In the genomic region with DNA sequence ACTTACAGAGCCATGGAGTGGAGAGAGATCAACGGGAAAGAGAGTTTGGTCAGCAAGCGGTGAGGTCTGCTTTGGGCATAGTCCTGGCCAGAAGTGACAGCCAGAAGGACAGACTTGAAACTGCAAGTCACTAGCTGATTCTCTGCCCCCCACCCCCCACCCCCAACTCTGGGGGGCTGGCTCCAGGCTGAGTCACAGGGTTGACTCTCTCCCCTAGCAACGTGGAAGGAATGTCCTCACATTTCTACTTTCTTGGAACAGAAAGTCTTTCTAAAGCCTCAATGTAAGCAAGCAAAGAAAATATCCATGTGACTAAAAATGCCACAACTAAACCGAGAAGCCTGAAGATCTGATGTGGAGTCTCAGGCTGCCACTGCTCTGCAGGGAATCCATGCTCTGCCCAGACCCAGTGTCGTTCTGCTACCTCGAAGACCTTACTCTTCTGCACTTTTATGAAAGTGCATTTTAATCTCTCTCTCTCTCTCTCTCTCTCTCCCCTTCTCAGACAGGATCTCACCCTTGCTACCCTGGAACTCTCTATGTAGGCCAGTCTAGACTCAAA, we compare ENCODE assay signal across 12 mouse cellular contexts. TPM values are rescaled to one million over a fixed set of nuclear protein-coding genes. Genes with fewer than 3 reads are reported as not detected.
DNase-seq lines count a peak whose midpoint lies in the region; ATAC-seq and TF ChIP-seq lines count a peak whose summit lies in the region.
"Had no signal": no experiment of that assay in that cellular context is flagged by ENCODE, and none has a peak within 500 bp of the region (broad histone marks: within the 10 kb centered on the region; RNA-seq: fewer than 3 reads in every experiment).

No protein-coding gene starts in this region.

- no peak overlapping the region for H3K4me2 ChIP-seq in embryonic facial prominence, embryonic 15.5 days (replicated peaks)
- H3K4me2 ChIP-seq in liver, embryonic 14.5 days (ENCODE audit: low read depth): no peak overlapping the region
- H3K4me2 ChIP-seq: lung, embryonic 14.5 days; neural tube, embryonic 13.5 days had no signal

- DNase-seq in layer of hippocampus, adult 2 months (ENCODE audit: low spot score in 2 of 2): no peak
- DNase-seq in layer of hippocampus, postnatal 25 days (ENCODE audit: extremely low spot score in 1 of 2, low spot score in 1 of 2): no peak
- DNase-seq in NIH3T3 (ENCODE audit: low read depth): peak; percentile 51
- no peak for DNase-seq in liver, embryonic 14.5 days (ENCODE audit: low read depth in 3 of 3, low spot score in 3 of 3)
- DNase-seq in cerebellum, adult 18-20 months: no peak
- DNase-seq in natural killer cell, adult 2 months (ENCODE audit: low spot score in 2 of 2): no peak
- DNase-seq in retina, embryonic 14.5 days (ENCODE audit: low spot score): no peak
- DNase-seq: heart, adult 11 months; kidney, postnatal 10 days; lung, embryonic 14.5 days had no signal

- WGBS in embryonic facial prominence, embryonic 15.5 days: 53% methylated on average over 6 of the region's 6 CpGs
- 41% methylated on average over 6 of the region's 6 CpGs for WGBS in liver, embryonic 14.5 days (ENCODE audit: insufficient replicate concordance)

- no peaks in the 10 kb centered on the region for H3K36me3 ChIP-seq in embryonic facial prominence, embryonic 15.5 days
- H3K36me3 ChIP-seq in liver, embryonic 14.5 days (replicated peaks; ENCODE audit: control insufficient read depth, insufficient read depth, low read depth): peaks cover 2% of the 10 kb centered on the region
- H3K36me3 ChIP-seq: neural tube, embryonic 13.5 days had no signal

- H3K9ac ChIP-seq in embryonic facial prominence, embryonic 15.5 days: no peak overlapping the region
- peak overlapping the region; percentile 42 for H3K9ac ChIP-seq in liver, embryonic 14.5 days (replicated peaks)
- H3K9ac ChIP-seq: lung, embryonic 14.5 days; neural tube, embryonic 13.5 days had no signal

- H3K9me3 ChIP-seq in embryonic facial prominence, embryonic 15.5 days (replicated peaks): no peaks in the 10 kb centered on the region
- no peaks in the 10 kb centered on the region for H3K9me3 ChIP-seq in liver, embryonic 14.5 days (ENCODE audit: control insufficient read depth, low read length)
- H3K9me3 ChIP-seq: neural tube, embryonic 13.5 days had no signal

- H3K27ac ChIP-seq in layer of hippocampus, adult 2 months: 0 out of 2 replicates have a peak overlapping the region, but pooled peaks have one; percentile 7
- H3K27ac ChIP-seq in embryonic facial prominence, embryonic 15.5 days (replicated peaks): peak overlapping the region; percentile 51; the same call in 1 of the 2 replicates
- peak overlapping the region; percentile 57 for H3K27ac ChIP-seq in liver, embryonic 14.5 days
- H3K27ac ChIP-seq: neural tube, embryonic 13.5 days had no signal

- TF ChIP-seq CTCF in layer of hippocampus, adult 2 months (conservative IDR thresholded peaks at IDR 0.05): no peak
- TF ChIP-seq CTCF in liver, embryonic 14.5 days (IDR thresholded peaks at IDR 0.05; ENCODE audit: low read depth): no peak

- H3K4me3 ChIP-seq in layer of hippocampus, adult 2 months: no peak overlapping the region
- no peak overlapping the region for H3K4me3 ChIP-seq in embryonic facial prominence, embryonic 15.5 days (replicated peaks)
- H3K4me3 ChIP-seq in liver, embryonic 14.5 days (ENCODE audit: insufficient read depth in 1 of 2, low read depth in 2 of 2, low read length in 2 of 2): no peak overlapping the region
- H3K4me3 ChIP-seq: neural tube, embryonic 13.5 days had no signal

- peaks cover 28% of the 10 kb centered on the region for H3K4me1 ChIP-seq in embryonic facial prominence, embryonic 15.5 days
- peaks cover 67 to 73% of the 10 kb centered on the region in 2 experiments for H3K4me1 ChIP-seq in liver, embryonic 14.5 days (replicated peaks; ENCODE audit: control insufficient read depth in 2 of 2, insufficient read depth in 2 of 2, low read length in 1 of 2)

- no peaks in the 10 kb centered on the region for H3K27me3 ChIP-seq in embryonic facial prominence, embryonic 15.5 days
- H3K27me3 ChIP-seq in liver, embryonic 14.5 days (ENCODE audit: control insufficient read depth, insufficient read depth, low read length): no peaks in the 10 kb centered on the region
- H3K27me3 ChIP-seq: neural tube, embryonic 13.5 days had no signal

- TF ChIP-seq EP300 in liver, embryonic 14.5 days (IDR thresholded peaks at IDR 0.05; ENCODE audit: low read depth): no peak

- ATAC-seq in embryonic facial prominence, embryonic 15.5 days (ENCODE audit: insufficient number of reproducible peaks, low FRiP score, low TSS enrichment, low read depth): no peak
- ATAC-seq in liver, embryonic 14.5 days (ENCODE audit: insufficient read depth): no peak

RNA-seq across cellular contexts. Expression of gene Tbc1d2b, which starts 14.7 kb away (rescaled TPM):
- 1 to 10 TPM; 9.5 to 9.7 TPM for total RNA-seq in layer of hippocampus, adult 2 months (2021)
- 10 to 100 TPM in 1 of 2 experiments, 1 to 10 TPM in 1; 8.7 to 10.0 TPM for total RNA-seq in layer of hippocampus, postnatal 25 days (2021)
- polyA plus RNA-seq in embryonic facial prominence, embryonic 15.5 days (2015; fragmentation: Nextera tagmentation; extraction: Ambion mirVana): 20.1 and 21.0 TPM in 2 replicates
- 9.8 and 10.1 TPM in 2 replicates for polyA plus RNA-seq in liver, embryonic 14.5 days (2012; rRNA removed)
- 6.5 and 9.5 TPM in 2 replicates for polyA plus RNA-seq in liver, embryonic 14.5 days (2014; fragmentation: Nextera tagmentation; extraction: Ambion mirVana)

Comparison
In these comparisons a context has a peak if more than half of its experiments do, and no peak if none do; other contexts are left out.
1. H3K27ac ChIP-seq: peak in every context shown above with its lines; median percentile 57 in liver, embryonic 14.5 days; 51 in embryonic facial prominence, embryonic 15.5 days; 7 in layer of hippocampus, adult 2 months.